ENCODE assay signal across 23 mouse cellular contexts in genomic region chr5:35162607-35163006, GRCm38 (mm10).
"Had no signal": no experiment of that assay in that cellular context is flagged by ENCODE, and none has a peak within 500 bp of the region (broad histone marks: within the 10 kb centered on the region; RNA-seq: fewer than 3 reads in every experiment).

No protein-coding gene starts in this region.

- H3K9ac ChIP-seq: kidney, embryonic 15.5 days; lung, embryonic 15.5 days; midbrain, embryonic 12.5 days; midbrain, embryonic 15.5 days; neural tube, embryonic 12.5 days; neural tube, embryonic 15.5 days had no signal

- DNase-seq: kidney, adult 8-10 months; kidney, postnatal 10 days; kidney, postnatal 36 days; layer of hippocampus, postnatal 36 days; lung, adult 18-20 months; lung, postnatal 10 days; lung, postnatal 36 days; right cerebral cortex, adult 18-20 months; right cerebral cortex, postnatal 14 days; right cerebral cortex, postnatal 4 days; thymus, adult 2 months; thymus, postnatal 14 days; thymus, postnatal 4 days had no signal

- H3K36me3 ChIP-seq: kidney, embryonic 15.5 days; lung, embryonic 15.5 days; midbrain, embryonic 12.5 days; midbrain, embryonic 15.5 days; neural tube, embryonic 12.5 days; neural tube, embryonic 15.5 days had no signal

- ATAC-seq: intestine, postnatal 0 days; midbrain, embryonic 15.5 days had no signal

- H3K27ac ChIP-seq: kidney, embryonic 15.5 days; left cerebral cortex, adult 2 months; lung, embryonic 15.5 days; midbrain, embryonic 12.5 days; midbrain, embryonic 15.5 days; neural tube, embryonic 12.5 days; neural tube, embryonic 15.5 days; stomach, postnatal 0 days had no signal

- H3K4me3 ChIP-seq: kidney, embryonic 15.5 days; left cerebral cortex, adult 2 months; lung, embryonic 15.5 days; megakaryocyte, embryonic 14.5 days; midbrain, embryonic 12.5 days; midbrain, embryonic 15.5 days; neural tube, embryonic 12.5 days; neural tube, embryonic 15.5 days had no signal

- H3K27me3 ChIP-seq: kidney, embryonic 15.5 days; lung, embryonic 15.5 days; midbrain, embryonic 12.5 days; midbrain, embryonic 15.5 days; neural tube, embryonic 12.5 days; neural tube, embryonic 15.5 days had no signal

- H3K4me2 ChIP-seq: kidney, embryonic 15.5 days; lung, embryonic 15.5 days; midbrain, embryonic 12.5 days; midbrain, embryonic 15.5 days; neural tube, embryonic 12.5 days; neural tube, embryonic 15.5 days had no signal

- H3K9me3 ChIP-seq: kidney, embryonic 15.5 days; lung, embryonic 15.5 days; midbrain, embryonic 12.5 days; midbrain, embryonic 15.5 days; neural tube, embryonic 12.5 days; neural tube, embryonic 15.5 days had no signal
